Mouse (Mus musculus): ENCODE data around the gene Zp1. TPM values are rescaled to one million over a fixed set of nuclear protein-coding genes. Genes with fewer than 3 reads are reported as not detected.

Zp1 gene
- polyA plus RNA-seq, 1 experiment from 2014 or later, result not detected

Other genes starting within 250 kb of the Zp1 start
- not detected in 2 replicates for gene Pga5, start 242.6 kb downstream of the Zp1 start, polyA plus RNA-seq (2014; fragmentation: Nextera tagmentation; extraction: Ambion mirVana)
- 32.1 and 33.4 TPM in 2 replicates for gene Vps37c, start 231.9 kb downstream of the Zp1 start, polyA plus RNA-seq (2014; fragmentation: Nextera tagmentation; extraction: Ambion mirVana)
- 0.05 TPM in 1 of 2 replicates, not detected in the other for gene Cd5, start 181.6 kb downstream of the Zp1 start, polyA plus RNA-seq (2014; fragmentation: Nextera tagmentation; extraction: Ambion mirVana)
- gene Cd6, start 90.6 kb downstream of the Zp1 start, polyA plus RNA-seq (2014; fragmentation: Nextera tagmentation; extraction: Ambion mirVana), result 0.28 TPM in 1 of 2 replicates, not detected in the other
- gene Slc15a3, start 80.9 kb downstream of the Zp1 start, polyA plus RNA-seq (2014; fragmentation: Nextera tagmentation; extraction: Ambion mirVana), result 0.19 and 0.20 TPM in 2 replicates
- gene Tmem132a, start 50.7 kb downstream of the Zp1 start, polyA plus RNA-seq (2014; fragmentation: Nextera tagmentation; extraction: Ambion mirVana), result 87.1 and 95.1 TPM in 2 replicates
- 44.3 and 45.9 TPM in 2 replicates for gene Tmem109, start 38.6 kb downstream of the Zp1 start, polyA plus RNA-seq (2014; fragmentation: Nextera tagmentation; extraction: Ambion mirVana)
- 50.9 and 55.5 TPM in 2 replicates for gene Prpf19, start 25.4 kb downstream of the Zp1 start, polyA plus RNA-seq (2014; fragmentation: Nextera tagmentation; extraction: Ambion mirVana)
- 0.09 TPM in 1 of 2 replicates, not detected in the other for gene Ptgdr2, start 16.5 kb upstream of the Zp1 start, polyA plus RNA-seq (2014; fragmentation: Nextera tagmentation; extraction: Ambion mirVana)
- 28.1 and 31.2 TPM in 2 replicates for gene Ccdc86, start 28.6 kb upstream of the Zp1 start, polyA plus RNA-seq (2014; fragmentation: Nextera tagmentation; extraction: Ambion mirVana)
- not detected in 2 replicates for gene Ms4a10, start 54.0 kb upstream of the Zp1 start, polyA plus RNA-seq (2014; fragmentation: Nextera tagmentation; extraction: Ambion mirVana)
- not detected in 2 replicates for gene Ms4a15, start 72.6 kb upstream of the Zp1 start, polyA plus RNA-seq (2014; fragmentation: Nextera tagmentation; extraction: Ambion mirVana)
- not detected in 2 replicates for gene Ms4a18, start 97.4 kb upstream of the Zp1 start, polyA plus RNA-seq (2014; fragmentation: Nextera tagmentation; extraction: Ambion mirVana)
- gene Ms4a8a, start 160.5 kb upstream of the Zp1 start, polyA plus RNA-seq (2014; fragmentation: Nextera tagmentation; extraction: Ambion mirVana), result not detected in 2 replicates
- gene 1700017D01Rik, start 210.2 kb upstream of the Zp1 start, polyA plus RNA-seq (2014; fragmentation: Nextera tagmentation; extraction: Ambion mirVana), result not detected in 2 replicates
- gene 1700025F22Rik, start 244.7 kb upstream of the Zp1 start, polyA plus RNA-seq (2014; fragmentation: Nextera tagmentation; extraction: Ambion mirVana), result not detected in 2 replicates